Mouse (Mus musculus) bone marrow macrophage, adult 2 months (primary cell): ENCODE measurements at regions not wholly inside any gene's neighbourhood (a gene's known extent, or its start where the extent isn't known, plus 50 kb on each side); places are given as distances from the start of the nearest gene placed in this dataset.
A peak's percentile ranks its signal among the peaks of the same experiment; 100 is the strongest.

Experiments used
- H3K27ac ChIP-seq: 2 replicates; pipeline ENCODE4 v1.5.1; 2012; ENCODE audit warnings: low read depth, low read length; ENCODE audit not compliant: insufficient read depth
- H3K4me1 ChIP-seq: 2 replicates; pipeline ENCODE4 v1.6.1; 2012; ENCODE audit warnings: low read length; ENCODE audit not compliant: control insufficient read depth, insufficient read depth
- H3K4me3 ChIP-seq: 2 replicates; pipeline ENCODE4 v1.5.1; 2012; ENCODE audit warnings: mild to moderate bottlenecking, low read length, moderate library complexity; ENCODE audit not compliant: insufficient read depth
- CTCF ChIP-seq: IDR thresholded peaks from 2 replicates; pipeline ENCODE4 v1.5.1; 2012; ENCODE audit warnings: low read depth, mild to moderate bottlenecking, low read length, moderate library complexity
- POLR2A ChIP-seq: IDR thresholded peaks from 2 replicates; pipeline ENCODE4 v1.6.1; 2012; ENCODE audit warnings: mild to moderate bottlenecking, low read depth, low read length, borderline replicate concordance

GRCm38 (mm10) chr8:126538136-126538535 is 55.6 kb downstream of the Irf2bp2 start:
- no peak for TF ChIP-seq POLR2A
- no peak for TF ChIP-seq CTCF
- no peak overlapping the region for H3K4me3 ChIP-seq
- no peak overlapping the region; the same call in 1 of the 2 replicates for H3K27ac ChIP-seq
- peaks cover 64% of the 10 kb centered on the region for H3K4me1 ChIP-seq

- H3K27ac ChIP-seq = peak overlapping the region; percentile 93
- peak overlapping the region; percentile 30; the same call in 1 of the 2 replicates for H3K4me3 ChIP-seq
- H3K4me1 ChIP-seq = peaks cover 59% of the 10 kb centered on the region
- TF ChIP-seq CTCF (no peak), POLR2A (no peak)
These were observed 56.7 kb downstream of the Irf2bp2 start for GRCm38 (mm10) chr8:126536928-126537618.

DNA sequence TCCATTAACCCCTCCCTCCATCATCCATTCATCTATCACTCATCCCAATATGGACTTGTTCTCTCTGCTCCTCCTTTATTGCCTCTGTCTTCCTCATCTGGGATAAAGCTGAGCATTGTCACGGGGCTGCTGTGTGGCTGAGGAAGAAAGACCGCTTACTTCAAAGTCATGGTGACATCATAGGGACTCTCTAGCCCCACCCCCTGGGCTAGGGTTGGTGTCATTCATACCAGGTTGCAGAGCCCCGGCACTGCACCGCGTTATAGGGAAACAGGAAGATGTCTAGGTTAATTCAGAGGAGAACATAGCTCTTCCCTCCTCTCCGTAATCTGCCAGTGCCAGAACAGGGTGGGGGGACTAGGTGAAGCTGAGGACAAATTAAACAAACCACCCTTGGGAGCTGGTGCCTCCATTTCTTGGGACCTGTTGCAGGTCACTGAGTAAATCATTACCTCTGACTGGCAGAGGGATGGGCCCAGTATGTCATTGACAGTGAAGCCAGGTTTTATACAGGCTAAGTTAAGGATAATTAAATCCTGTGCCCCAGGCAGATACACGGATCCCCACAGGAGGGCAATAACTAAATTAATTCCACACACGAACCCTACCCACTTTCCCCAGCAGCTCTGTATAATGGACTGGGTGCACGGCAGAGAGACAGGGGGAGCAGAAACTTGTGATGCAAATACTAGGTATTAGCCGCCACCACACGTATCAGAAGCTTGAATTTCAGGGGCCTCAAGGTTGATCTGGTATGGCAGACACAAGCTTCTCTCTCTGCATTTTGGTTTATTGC is 57.5 kb downstream of the Irf2bp2 start:
- TF ChIP-seq CTCF (no peak), POLR2A (no peak)
- Histone ChIP-seq H3K4me1 (peaks cover 58% of the 10 kb centered on the region), H3K27ac (peak overlapping the region; percentile 93), H3K4me3 (no peak overlapping the region)

- Histone ChIP-seq H3K27ac (no peak overlapping the region), H3K4me1 (peaks cover 29% of the 10 kb centered on the region), H3K4me3 (no peak overlapping the region)
- no peak for TF ChIP-seq CTCF
- no peak for TF ChIP-seq POLR2A
These were observed 57.6 kb upstream of the Tarbp1 start for GRCm38 (mm10) chr8:126532284-126532974.

GRCm38 (mm10) chr8:126531459-126531858 is 56.6 kb upstream of the Tarbp1 start:
- H3K4me3 ChIP-seq = no peak overlapping the region
- TF ChIP-seq CTCF = no peak
- TF ChIP-seq POLR2A = no peak
- no peak overlapping the region for H3K27ac ChIP-seq
- peaks cover 27% of the 10 kb centered on the region for H3K4me1 ChIP-seq

- TF ChIP-seq CTCF = no peak
- Histone ChIP-seq H3K4me3 (no peak overlapping the region), H3K27ac (no peak overlapping the region), H3K4me1 (peaks cover 17% of the 10 kb centered on the region)
These were observed 54.5 kb upstream of the Tarbp1 start for GRCm38 (mm10) chr8:126529409-126529808.

- Histone ChIP-seq H3K4me3 (no peak overlapping the region), H3K4me1 (peaks cover 17% of the 10 kb centered on the region), H3K27ac (no peak overlapping the region)
- TF ChIP-seq CTCF (no peak), POLR2A (no peak)
These were observed 53.7 kb upstream of the Tarbp1 start for GRCm38 (mm10) chr8:126528434-126529080.

- no peak for TF ChIP-seq POLR2A
- no peak for TF ChIP-seq CTCF
- H3K4me3 ChIP-seq = no peak overlapping the region
- H3K27ac ChIP-seq = no peak overlapping the region
These were observed 52.2 kb upstream of the Tarbp1 start for GRCm38 (mm10) chr8:126526864-126527571.

DNA sequence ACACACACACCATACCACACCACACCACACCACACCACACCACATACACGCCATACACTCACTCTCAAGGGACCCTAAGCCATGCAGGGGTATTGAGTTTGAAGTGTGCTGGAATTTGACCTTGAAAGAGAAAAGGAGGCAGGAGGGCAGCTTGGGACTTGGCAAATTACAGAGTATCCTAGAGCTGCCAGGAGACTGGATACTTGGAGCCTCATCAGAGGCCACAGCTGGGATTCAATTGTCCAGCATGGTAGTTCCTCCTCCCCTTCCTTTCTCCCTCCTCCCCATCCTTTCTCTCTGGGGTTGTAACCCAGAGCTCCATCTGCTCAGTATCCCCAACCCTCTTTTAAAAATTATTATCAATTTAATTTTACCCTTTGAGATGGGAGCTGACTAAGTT is 50.7 kb upstream of the Tarbp1 start:
- Histone ChIP-seq H3K27ac (no peak overlapping the region), H3K4me3 (no peak overlapping the region), H3K4me1 (peaks cover 7% of the 10 kb centered on the region)
- TF ChIP-seq POLR2A (no peak), CTCF (no peak)

More at GRCm38 (mm10) chr8:126526864-126527571, 52.2 kb upstream of the Tarbp1 start:
- peaks cover 13% of the 10 kb centered on the region for H3K4me1 ChIP-seq
